Mouse (Mus musculus) bone marrow, adult 2 months (tissue): ENCODE data around the gene Syk. TPM values are rescaled to one million over a fixed set of nuclear protein-coding genes. Genes with fewer than 3 reads are reported as not detected.

Source experiments
- H3K27ac ChIP-seq: fragments of 200-500 bp; 2 replicates; pipeline ENCODE4 v1.5.1; 2012; ENCODE audit warnings: low read depth, mild to moderate bottlenecking, control low read depth, inconsistent platforms, low read length; ENCODE audit not compliant: control insufficient read depth, poor library complexity, insufficient read depth
- H3K4me1 ChIP-seq: fragments of 200-500 bp; 2 replicates; pipeline ENCODE4 v1.6.1; 2011; ENCODE audit warnings: low read length; ENCODE audit not compliant: control insufficient read depth, insufficient read depth
- H3K4me3 ChIP-seq: fragments of 200-500 bp; replicated peaks from 2 replicates; pipeline ENCODE3; 2011; ENCODE audit warnings: mild to moderate bottlenecking, low read depth, low read length, control low read depth; ENCODE audit not compliant: control insufficient read depth
- CTCF ChIP-seq: fragments of 200-500 bp; IDR thresholded peaks from 2 replicates; pipeline ENCODE4 v1.5.1; 2011; ENCODE audit warnings: low read length, control low read depth; ENCODE audit not compliant: control insufficient read depth, insufficient read depth
- POLR2A ChIP-seq: fragments of 200-500 bp; IDR thresholded peaks from 2 replicates; pipeline ENCODE4 v1.6.1; 2011; ENCODE audit warnings: low read depth, mild to moderate bottlenecking, control low read depth, low read length, borderline replicate concordance; ENCODE audit not compliant: control insufficient read depth
- WGBS: fragments of 180-500 bp; shearing (Covaris S2); methylation state at CpG from one replicate; pipeline ENCODE4 v1.1.7; 2018; 5-methylcytosine and 5-hydroxymethylcytosine counted together
- polyA plus RNA-seq: library from polyadenylated mRNA; stranded (reverse); fragments of >200 nt; gene quantifications from 2 replicates; pipeline ENCODE4 v1.2.4, GENCODE M21; 2011; ENCODE audit warnings: low replicate concordance; ENCODE audit not compliant: missing spikeins, insufficient read depth, insufficient read length

Syk gene
- polyA plus RNA-seq, 1 experiment = 120 TPM

DNA sequence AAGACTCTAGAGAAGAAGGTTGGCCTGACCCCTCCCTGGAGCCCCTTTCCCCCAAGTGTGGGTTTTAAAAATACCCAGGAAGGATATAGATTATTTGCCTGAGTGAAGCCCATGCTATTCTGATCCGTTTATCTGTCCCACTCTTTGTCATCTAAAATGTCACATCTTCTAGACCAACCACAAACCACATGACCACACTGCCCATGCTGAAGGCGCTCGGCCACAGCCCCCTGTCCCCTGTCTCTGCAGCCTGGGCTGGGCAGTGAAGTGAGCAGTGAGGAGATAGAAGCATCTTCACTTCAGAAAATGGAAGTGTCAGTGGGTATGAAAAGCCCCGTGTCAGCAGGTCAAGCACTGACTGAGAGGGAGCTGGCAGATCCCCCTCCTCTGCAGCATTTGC is 40.3 kb upstream of the Syk start:
- Histone ChIP-seq H3K4me1 (peaks cover 18% of the 10 kb centered on the region), H3K27ac (peak overlapping the region; percentile 30), H3K4me3 (no peak overlapping the region)
- TF ChIP-seq CTCF (no peak), POLR2A (no peak)
- 20% methylated on average over 4 of the region's 4 CpGs for WGBS

- Histone ChIP-seq H3K27ac (no peak overlapping the region), H3K4me3 (no peak overlapping the region), H3K4me1 (peaks cover 7% of the 10 kb centered on the region)
- WGBS = 25% methylated on average over 6 of the region's 6 CpGs
- TF ChIP-seq POLR2A = no peak
Measured at GRCm38 (mm10) chr13:52546288-52546687, 36.7 kb upstream of the Syk start.

DNA sequence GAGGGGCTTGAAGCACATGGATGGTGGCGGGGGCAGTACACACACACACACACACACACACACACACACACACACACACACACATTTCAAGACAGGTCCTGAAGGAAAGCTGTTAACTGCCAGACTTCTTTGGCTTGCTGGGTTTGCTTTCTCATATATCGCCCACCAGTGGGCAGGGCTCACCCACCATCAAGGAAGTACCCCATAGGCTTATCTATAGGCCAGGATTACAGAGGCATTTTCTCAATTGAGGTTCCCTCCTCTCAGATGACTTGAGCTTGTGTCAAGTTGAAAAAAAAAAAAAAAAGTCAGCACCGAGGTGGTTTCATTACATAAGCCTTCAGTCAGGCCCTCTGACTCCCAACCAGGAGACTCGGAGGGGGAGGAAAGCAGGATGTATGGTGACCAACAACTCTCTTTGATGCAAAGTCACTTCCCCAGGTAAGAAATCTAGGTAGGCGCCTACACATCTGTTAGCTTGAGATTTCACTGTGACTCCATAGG is 32.2 kb upstream of the Syk start:
- TF ChIP-seq CTCF (no peak), POLR2A (no peak)
- WGBS = 13% methylated on average over 5 of the region's 5 CpGs
- H3K27ac ChIP-seq = peak overlapping the region; percentile 83
- H3K4me3 ChIP-seq = no peak overlapping the region
- peaks cover 8% of the 10 kb centered on the region for H3K4me1 ChIP-seq

DNA sequence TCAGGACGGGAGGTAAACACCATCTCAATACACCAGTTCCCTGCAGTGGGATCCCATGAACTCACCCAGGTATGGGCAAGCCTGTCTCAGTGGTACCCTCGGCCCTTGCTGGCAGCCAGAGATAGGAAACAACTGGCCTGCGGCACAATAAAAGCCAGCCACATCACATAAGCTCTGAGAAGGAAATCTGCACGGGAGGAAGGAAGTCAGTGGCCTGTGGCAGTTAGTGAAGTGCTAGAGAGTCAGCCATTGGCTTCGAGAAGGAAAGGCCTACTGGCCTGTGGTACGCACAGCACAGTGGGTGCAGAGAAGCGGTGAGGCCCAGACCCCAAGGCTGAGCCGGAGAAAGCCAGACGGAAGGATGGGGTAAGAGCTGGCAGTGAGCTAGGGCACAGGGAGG is 31.7 kb upstream of the Syk start:
- peaks cover 8% of the 10 kb centered on the region for H3K4me1 ChIP-seq
- WGBS = 11% methylated on average over 9 of the region's 9 CpGs
- peak overlapping the region; percentile 83 for H3K27ac ChIP-seq
- peak overlapping the region; percentile 42 for H3K4me3 ChIP-seq
- TF ChIP-seq CTCF (no peak), POLR2A (peak; percentile 45; the same call in 1 of the 2 replicates)

- H3K4me1 ChIP-seq = peaks cover 8% of the 10 kb centered on the region
- WGBS = 42% methylated on average over 9 of the region's 9 CpGs
- H3K4me3 ChIP-seq = no peak overlapping the region
- no peak overlapping the region for H3K27ac ChIP-seq
- TF ChIP-seq CTCF (no peak), POLR2A (no peak)
Measured at GRCm38 (mm10) chr13:52552822-52553477, 30.0 kb upstream of the Syk start.

- 81% methylated on average over 9 of the region's 9 CpGs for WGBS
- Histone ChIP-seq H3K27ac (no peak overlapping the region), H3K4me3 (no peak overlapping the region), H3K4me1 (peaks cover 8% of the 10 kb centered on the region)
- TF ChIP-seq POLR2A (no peak), CTCF (no peak)
Measured at GRCm38 (mm10) chr13:52554722-52555121, 28.3 kb upstream of the Syk start.

GRCm38 (mm10) chr13:52557421-52557820 is 25.6 kb upstream of the Syk start:
- 58% methylated on average over 7 of the region's 7 CpGs for WGBS
- H3K27ac ChIP-seq = no peak overlapping the region
- no peak overlapping the region for H3K4me3 ChIP-seq
- TF ChIP-seq POLR2A = no peak
- no peak for TF ChIP-seq CTCF
- peaks cover 2% of the 10 kb centered on the region; the same call in 1 of the 2 replicates for H3K4me1 ChIP-seq

GRCm38 (mm10) chr13:52561367-52562165 is 21.4 kb upstream of the Syk start:
- Histone ChIP-seq H3K4me1 (peaks cover 8% of the 10 kb centered on the region), H3K4me3 (no peak overlapping the region), H3K27ac (no peak overlapping the region)
- TF ChIP-seq CTCF (no peak), POLR2A (no peak)
- WGBS = 91% methylated on average over 8 of the region's 8 CpGs

DNA sequence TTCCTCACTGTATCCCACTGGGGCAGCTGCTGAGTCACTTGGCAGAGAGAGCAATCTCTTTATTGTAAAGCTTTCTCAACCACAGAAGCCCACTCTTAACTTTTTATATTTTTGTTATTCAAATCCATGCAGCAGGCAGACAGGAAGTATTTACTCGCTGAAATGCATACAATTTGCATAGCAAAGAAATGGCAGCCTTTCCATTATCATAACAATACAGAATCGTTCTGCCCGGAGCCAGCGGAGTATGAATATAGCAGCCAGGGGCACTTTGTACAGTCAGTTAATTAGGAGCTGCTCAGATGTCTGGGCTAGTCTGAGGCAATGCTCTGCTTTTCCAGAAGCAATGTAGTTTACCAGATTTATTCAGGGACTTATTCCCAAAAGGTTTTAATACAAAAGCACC is 20.8 kb upstream of the Syk start:
- Histone ChIP-seq H3K27ac (no peak overlapping the region), H3K4me1 (peaks cover 8% of the 10 kb centered on the region), H3K4me3 (no peak overlapping the region)
- WGBS = 52% methylated on average over 4 of the region's 4 CpGs
- TF ChIP-seq CTCF (no peak), POLR2A (no peak)
